Mouse (Mus musculus) liver, embryonic 14.5 days (tissue): ENCODE results near the gene C1qtnf3. TPM values are rescaled to one million over a fixed set of nuclear protein-coding genes. Genes with fewer than 3 reads are reported as not detected.

Source experiments
- ATAC-seq: fragments of 200-750 bp; cut with Nextera tagmentation; 2 replicates; pipeline ENCODE4 v1.8.0; 2017; ENCODE audit warnings: moderate number of reproducible peaks, mild to moderate bottlenecking, moderate library complexity; ENCODE audit not compliant: insufficient read depth
- DNase-seq, 3 experiments: peaks; one replicate each; pipeline ENCODE4 v3.0.0-alpha.2; 2012 to 2013; ENCODE audit warnings: low read depth in 3 of 3, low spot score in 3 of 3
- H3K27ac ChIP-seq: fragments of 300-500 bp; sonication (generic); 2 replicates; pipeline ENCODE4 v1.5.1; 2014; ENCODE audit warnings: moderate library complexity, mild to moderate bottlenecking, control low read depth, inconsistent platforms
- H3K27me3 ChIP-seq: fragments of 300-500 bp; sonication (generic); 2 replicates; pipeline ENCODE4 v1.6.1; 2014; ENCODE audit warnings: mild to moderate bottlenecking, low read length, moderate library complexity; ENCODE audit not compliant: control insufficient read depth, insufficient read depth
- H3K36me3 ChIP-seq: fragments of 300-500 bp; sonication (generic); replicated peaks from 2 replicates; pipeline ENCODE4 v1.6.1; 2014; ENCODE audit warnings: low read depth; ENCODE audit not compliant: control insufficient read depth, insufficient read depth
- H3K4me1 ChIP-seq, 2 experiments: fragments of 200-500 bp in 1 of 2; fragments of 300-500 bp in 1 of 2; sonication (generic) in 1 of 2; replicated peaks; 2 replicates each; pipeline ENCODE4 v1.6.1; 2012 to 2014; ENCODE audit warnings: antibody characterized with exemption in 1 of 2, inconsistent platforms in 1 of 2, low read length in 1 of 2; ENCODE audit not compliant: control insufficient read depth in 2 of 2, insufficient read depth in 2 of 2
- H3K4me2 ChIP-seq: fragments of 300-500 bp; sonication (generic); 2 replicates; pipeline ENCODE4 v1.6.1; 2014; ENCODE audit warnings: low read depth, mild to moderate bottlenecking, control low read depth, moderate library complexity
- H3K4me3 ChIP-seq, 2 experiments: fragments of 200-500 bp in 1 of 2; fragments of 300-500 bp in 1 of 2; sonication (generic) in 1 of 2; 2 replicates each; pipeline ENCODE4 v1.5.1; 2012 to 2014; ENCODE audit warnings: low read depth in 2 of 2, low read length in 2 of 2, mild to moderate bottlenecking in 2 of 2, control low read depth in 1 of 2, inconsistent platforms in 1 of 2, moderate library complexity in 1 of 2; ENCODE audit not compliant: insufficient read depth in 1 of 2
- H3K9ac ChIP-seq: fragments of 300-500 bp; sonication (generic); replicated peaks from 2 replicates; pipeline ENCODE4 v1.6.1; 2014; ENCODE audit warnings: mild to moderate bottlenecking, control low read depth, moderate library complexity
- H3K9me3 ChIP-seq: fragments of 300-500 bp; sonication (generic); 2 replicates; pipeline ENCODE4 v1.6.1; 2016; ENCODE audit warnings: low read length, mixed read lengths; ENCODE audit not compliant: control insufficient read depth
- CTCF ChIP-seq: IDR thresholded peaks from 2 replicates; pipeline ENCODE4 v1.5.1; 2016; ENCODE audit warnings: antibody characterized with exemption, low read depth, control low read depth
- EP300 ChIP-seq: IDR thresholded peaks from 2 replicates; pipeline ENCODE4 v1.6.1; 2016; ENCODE audit warnings: antibody characterized with exemption, low read depth
- WGBS: fragments of 180-500 bp; shearing (Covaris S2); extraction: QIAGEN DNeasy Blood & Tissue Kit; methylation state at CpG from one replicate; pipeline ENCODE4 v1.1.7; 2014; ENCODE audit not compliant: insufficient replicate concordance; 5-methylcytosine and 5-hydroxymethylcytosine counted together
- polyA plus RNA-seq, 2 experiments: library from polyadenylated mRNA; depleted of rRNA in 1 of 2; stranded (reverse) in 1 of 2; unstranded in 1 of 2; fragments of >200 nt; fragmentation: Nextera tagmentation in 1 of 2; extraction: Ambion mirVana in 1 of 2; gene quantifications; 2 replicates each; pipeline versions ENCODE4 v1.2.1 to v1.2.3; 2012 to 2014

C1qtnf3 gene
- polyA plus RNA-seq, 2 experiments = 0.02 TPM; not detected in 1

GRCm38 (mm10) chr15:10990411-10990810 is 38.3 kb downstream of the C1qtnf3 start:
- H3K4me2 ChIP-seq = no peak overlapping the region
- DNase-seq = no peak
- peaks cover 0 to 3% of the 10 kb centered on the region in 2 experiments; a peak in 1 of 4 replicates for H3K4me1 ChIP-seq
- H3K4me3 ChIP-seq = no peak overlapping the region
- no peak overlapping the region for H3K9ac ChIP-seq
- H3K9me3 ChIP-seq = no peaks in the 10 kb centered on the region
- WGBS = 44% methylated on average over 2 of the region's 2 CpGs
- H3K36me3 ChIP-seq = no peaks in the 10 kb centered on the region
- no peak for TF ChIP-seq CTCF
- no peak for TF ChIP-seq EP300
- H3K27ac ChIP-seq = no peak overlapping the region
- no peak for ATAC-seq
- H3K27me3 ChIP-seq = no peaks in the 10 kb centered on the region

- ATAC-seq (no peak), DNase-seq (no peak)
- H3K4me1 ChIP-seq = peaks cover 0 to 1% of the 10 kb centered on the region in 2 experiments; a peak in 1 of 4 replicates
- no peaks in the 10 kb centered on the region for H3K27me3 ChIP-seq
- H3K9ac ChIP-seq = no peak overlapping the region
- no peak overlapping the region for H3K4me3 ChIP-seq
- H3K9me3 ChIP-seq = no peaks in the 10 kb centered on the region
- WGBS = 70% methylated on average over 1 of the region's 1 CpGs
- TF ChIP-seq EP300 = no peak
- no peak for TF ChIP-seq CTCF
- H3K27ac ChIP-seq = no peak overlapping the region
- H3K4me2 ChIP-seq = no peak overlapping the region
- no peaks in the 10 kb centered on the region for H3K36me3 ChIP-seq
These were observed 39.4 kb downstream of the C1qtnf3 start for GRCm38 (mm10) chr15:10991566-10991965.

GRCm38 (mm10) chr15:10999832-11000231 is 47.7 kb downstream of the C1qtnf3 start:
- Histone ChIP-seq H3K4me2 (no peak overlapping the region), H3K4me1 (no peaks in the 10 kb centered on the region), H3K27me3 (no peaks in the 10 kb centered on the region), H3K27ac (no peak overlapping the region), H3K4me3 (no peak overlapping the region), H3K9ac (no peak overlapping the region), H3K9me3 (no peaks in the 10 kb centered on the region), H3K36me3 (no peaks in the 10 kb centered on the region)
- 44% methylated on average over 5 of the region's 5 CpGs for WGBS
- ATAC-seq (no peak), DNase-seq (no peak)
- TF ChIP-seq CTCF = no peak

GRCm38 (mm10) chr15:11000421-11000820 is 48.3 kb downstream of the C1qtnf3 start, which contains the start of gene Slc45a2:
TSS of gene Slc45a2 (plus strand) at chr15:11000721.
- Histone ChIP-seq H3K4me2 (no peak within 1 kb of the TSS), H3K9ac (no peak within 1 kb of the TSS), H3K4me3 (no peak within 1 kb of the TSS), H3K4me1 (no peaks in the 10 kb centered on the region), H3K9me3 (no peaks in the 10 kb centered on the region), H3K27me3 (no peaks in the 10 kb centered on the region), H3K27ac (no peak within 1 kb of the TSS), H3K36me3 (no peaks in the 10 kb centered on the region)
- WGBS = 73% methylated on average over 7 of the region's 7 CpGs
- ATAC-seq (no peak), DNase-seq (no peak)
- TF ChIP-seq EP300 = no peak
- TF ChIP-seq CTCF = no peak

GRCm38 (mm10) chr15:11003791-11004190 is 51.7 kb downstream of the C1qtnf3 start:
- no peak overlapping the region for H3K27ac ChIP-seq
- H3K36me3 ChIP-seq = no peaks in the 10 kb centered on the region
- DNase-seq (no peak), ATAC-seq (no peak)
- no peak overlapping the region for H3K9ac ChIP-seq
- TF ChIP-seq EP300 (no peak), CTCF (no peak)
- no peaks in the 10 kb centered on the region for H3K4me1 ChIP-seq
- H3K27me3 ChIP-seq = no peaks in the 10 kb centered on the region
- WGBS = 58% methylated on average over 4 of the region's 4 CpGs
- H3K4me3 ChIP-seq = no peak overlapping the region
- no peaks in the 10 kb centered on the region for H3K9me3 ChIP-seq
- no peak overlapping the region for H3K4me2 ChIP-seq
